In genomic region chr5:118619801-118620200, GRCm38 (mm10) we compare ENCODE assay signal across 9 mouse cellular contexts. TPM values are rescaled to one million over a fixed set of nuclear protein-coding genes. Genes with fewer than 3 reads are reported as not detected.
DNase-seq lines count a peak whose midpoint lies in the region; ATAC-seq lines count a peak whose summit lies in the region.
"Had no signal": no experiment of that assay in that cellular context is flagged by ENCODE, and none has a peak within 500 bp of the region (broad histone marks: within the 10 kb centered on the region; RNA-seq: fewer than 3 reads in every experiment).

No protein-coding gene starts in this region.

- ATAC-seq in limb, embryonic 13.5 days (ENCODE audit: low FRiP score, low read depth), result peak; percentile 72
- peak; percentile 69 for ATAC-seq in embryonic facial prominence, embryonic 15.5 days (ENCODE audit: insufficient number of reproducible peaks, low FRiP score, low TSS enrichment, low read depth)
- peak; percentile 49 for ATAC-seq in intestine, embryonic 15.5 days

- H3K9ac ChIP-seq in limb, embryonic 13.5 days, result no peak overlapping the region
- no peak overlapping the region for H3K9ac ChIP-seq in embryonic facial prominence, embryonic 15.5 days
- H3K9ac ChIP-seq in intestine, embryonic 15.5 days, result no peak overlapping the region
- H3K9ac ChIP-seq: liver, embryonic 14.5 days had no signal

- no peak for DNase-seq in limb, embryonic 10.5 days (ENCODE audit: low spot score)
- DNase-seq in retina, embryonic 14.5 days (ENCODE audit: low spot score), result peak; percentile 56
- no peak for DNase-seq in adrenal gland, postnatal 4 days (ENCODE audit: low spot score in 2 of 2)
- DNase-seq in thymus, adult 18-20 months, result no peak
- DNase-seq in spleen, postnatal 14 days (ENCODE audit: low spot score in 2 of 2), result no peak

- H3K4me2 ChIP-seq in limb, embryonic 13.5 days (replicated peaks), result no peak overlapping the region
- H3K4me2 ChIP-seq in embryonic facial prominence, embryonic 15.5 days (replicated peaks), result no peak overlapping the region
- H3K4me2 ChIP-seq in intestine, embryonic 15.5 days (replicated peaks), result no peak overlapping the region

- no peaks in the 10 kb centered on the region for H3K9me3 ChIP-seq in limb, embryonic 13.5 days
- no peaks in the 10 kb centered on the region for H3K9me3 ChIP-seq in limb, embryonic 10.5 days (replicated peaks)
- H3K9me3 ChIP-seq in embryonic facial prominence, embryonic 15.5 days (replicated peaks), result no peaks in the 10 kb centered on the region
- no peaks in the 10 kb centered on the region for H3K9me3 ChIP-seq in intestine, embryonic 15.5 days

- H3K27me3 ChIP-seq in limb, embryonic 13.5 days, result no peaks in the 10 kb centered on the region
- no peaks in the 10 kb centered on the region for H3K27me3 ChIP-seq in limb, embryonic 10.5 days (ENCODE audit: low read depth, poor library complexity, severe bottlenecking)
- no peaks in the 10 kb centered on the region for H3K27me3 ChIP-seq in embryonic facial prominence, embryonic 15.5 days
- no peaks in the 10 kb centered on the region for H3K27me3 ChIP-seq in intestine, embryonic 15.5 days (replicated peaks)

- no peaks in the 10 kb centered on the region for H3K36me3 ChIP-seq in limb, embryonic 13.5 days
- H3K36me3 ChIP-seq in limb, embryonic 10.5 days, result no peaks in the 10 kb centered on the region
- no peaks in the 10 kb centered on the region for H3K36me3 ChIP-seq in embryonic facial prominence, embryonic 15.5 days
- H3K36me3 ChIP-seq in intestine, embryonic 15.5 days, result no peaks in the 10 kb centered on the region

- H3K4me3 ChIP-seq in limb, embryonic 13.5 days, result no peak overlapping the region
- no peak overlapping the region for H3K4me3 ChIP-seq in limb, embryonic 10.5 days
- H3K4me3 ChIP-seq in embryonic facial prominence, embryonic 15.5 days (replicated peaks), result no peak overlapping the region
- no peak overlapping the region for H3K4me3 ChIP-seq in intestine, embryonic 15.5 days (replicated peaks)

- peaks cover 77% of the 10 kb centered on the region for H3K4me1 ChIP-seq in limb, embryonic 13.5 days
- peaks cover 42% of the 10 kb centered on the region for H3K4me1 ChIP-seq in limb, embryonic 10.5 days
- H3K4me1 ChIP-seq in embryonic facial prominence, embryonic 15.5 days, result peaks cover 27% of the 10 kb centered on the region
- H3K4me1 ChIP-seq in intestine, embryonic 15.5 days (replicated peaks), result peaks cover 37% of the 10 kb centered on the region

- no peak overlapping the region for H3K27ac ChIP-seq in limb, embryonic 13.5 days
- H3K27ac ChIP-seq in limb, embryonic 10.5 days, result no peak overlapping the region
- H3K27ac ChIP-seq in embryonic facial prominence, embryonic 15.5 days (replicated peaks), result no peak overlapping the region
- no peak overlapping the region for H3K27ac ChIP-seq in intestine, embryonic 15.5 days
- H3K27ac ChIP-seq: liver, embryonic 14.5 days had no signal

- WGBS in limb, embryonic 13.5 days, result 56% methylated on average over 7 of the region's 7 CpGs
- WGBS in limb, embryonic 10.5 days, result 79% methylated on average over 7 of the region's 7 CpGs
- whole genome bisulfite sequencing in embryonic facial prominence, embryonic 15.5 days, result 59% methylated on average over 7 of the region's 7 CpGs
- WGBS in intestine, embryonic 15.5 days, result 46% methylated on average over 7 of the region's 7 CpGs

RNA-seq across cellular contexts. Expression of gene Med13l, which starts 59.3 kb away (rescaled TPM):
- 18.6 and 19.1 TPM in 2 replicates for polyA plus RNA-seq in limb, embryonic 13.5 days (2015; fragmentation: Nextera tagmentation; extraction: Ambion mirVana)
- polyA plus RNA-seq in limb, embryonic 10.5 days (2016; fragmentation: Nextera tagmentation; extraction: Ambion mirVana), result 11.1 and 13.9 TPM in 2 replicates
- 14.8 and 15.0 TPM in 2 replicates for polyA plus RNA-seq in embryonic facial prominence, embryonic 15.5 days (2015; fragmentation: Nextera tagmentation; extraction: Ambion mirVana)
- 9.7 and 10.0 TPM in 2 replicates for polyA plus RNA-seq in intestine, embryonic 15.5 days (2015; fragmentation: Nextera tagmentation; extraction: Ambion mirVana)
- total RNA-seq in adrenal gland, postnatal 4 days (2021), result 10 to 100 TPM; 49.9 to 55.3 TPM
